Mouse (Mus musculus) testis, adult 2 months (tissue): ENCODE data around the gene Gm21904. TPM values are rescaled to one million over a fixed set of nuclear protein-coding genes. Genes with fewer than 3 reads are reported as not detected.
"Not testable (repeated sequence)": the region's sequence is repeated elsewhere in the genome, so short reads cannot be mapped to it uniquely, and the experiment has no call there.

Experiments used
- H3K27ac ChIP-seq: fragments of 200-500 bp; 2 replicates; pipeline ENCODE4 v1.5.1; 2012; ENCODE audit warnings: low read depth, low read length; ENCODE audit not compliant: control insufficient read depth, insufficient read depth
- H3K27me3 ChIP-seq: fragments of 200-500 bp; 2 replicates; pipeline ENCODE4 v1.6.1; 2012; ENCODE audit warnings: mild to moderate bottlenecking, low read length, moderate library complexity; ENCODE audit not compliant: control insufficient read depth, insufficient read depth
- H3K36me3 ChIP-seq: fragments of 200-500 bp; 2 replicates; pipeline ENCODE4 v1.6.1; 2012; ENCODE audit warnings: mild to moderate bottlenecking, low read length; ENCODE audit not compliant: control insufficient read depth, insufficient read depth
- H3K4me1 ChIP-seq: fragments of 200-500 bp; 2 replicates; pipeline ENCODE4 v1.6.1; 2012; ENCODE audit warnings: low read length; ENCODE audit not compliant: control insufficient read depth, insufficient read depth
- H3K4me3 ChIP-seq: fragments of 200-500 bp; 2 replicates; pipeline ENCODE4 v1.5.1; 2012; ENCODE audit warnings: low read depth, mild to moderate bottlenecking, low read length, moderate library complexity, mixed read lengths; ENCODE audit not compliant: control insufficient read depth
- polyA plus RNA-seq: library from polyadenylated mRNA; depleted of rRNA; stranded (reverse); fragments of >200 nt; gene quantifications from 2 replicates; pipeline ENCODE4 v1.2.3, GENCODE M21; 2012; rRNA removed

Gm21904 gene
- not detected in 2 replicates for polyA plus RNA-seq

DNA sequence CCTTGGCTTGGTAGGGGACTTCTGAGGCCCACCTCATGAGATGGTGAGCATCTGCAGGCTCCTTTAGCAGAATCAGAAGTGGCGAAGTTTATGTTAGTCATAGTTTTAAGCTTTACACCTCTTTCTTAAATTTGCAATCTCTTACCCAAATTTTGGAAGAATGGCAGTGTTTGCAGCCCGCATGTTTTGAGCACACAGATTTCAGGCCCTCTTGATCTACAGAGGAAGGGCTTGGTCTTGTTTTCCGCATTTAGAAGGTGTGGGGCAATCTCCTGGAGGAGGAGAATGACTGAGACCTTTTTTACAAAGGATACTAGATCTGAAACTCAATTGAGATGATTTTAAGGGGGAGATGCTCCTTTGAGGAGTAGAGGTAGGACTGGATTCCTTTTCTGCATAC is at the start of gene Gm21904:
Gene Gm21904 (minus strand): TSS at position 101 of the 400 bp plus-strand sequence.
- not testable (repeated sequence) for H3K27ac ChIP-seq, H3K27me3 ChIP-seq, H3K4me1 ChIP-seq, H3K4me3 ChIP-seq, H3K36me3 ChIP-seq

- H3K27ac ChIP-seq, H3K4me3 ChIP-seq, H3K4me1 ChIP-seq, H3K36me3 ChIP-seq, H3K27me3 ChIP-seq: not testable (repeated sequence)
Observed at GRCm38 (mm10) chrY:17874441-17874840, 28.4 kb upstream of the Gm21904 start, which contains the start of the genes Gm20772 and Gm20831. Gene Gm20772, plus strand, starts transcription at chrY:17874741. Gene Gm20831, plus strand, starts transcription at chrY:17874741.

Other genes with a start within 250 kb of the Gm21904 start
- gene Gm20772, start 28.5 kb upstream of the Gm21904 start, polyA plus RNA-seq: not detected in 2 replicates
- gene Gm20831, start 28.5 kb upstream of the Gm21904 start, polyA plus RNA-seq: 2.1 and 2.5 TPM in 2 replicates
- gene Srsy, start 91.1 kb upstream of the Gm21904 start, polyA plus RNA-seq: not detected in 2 replicates
- not detected in 2 replicates for gene Gm21764, start 215.5 kb upstream of the Gm21904 start, polyA plus RNA-seq
- gene Ssty1, start 242.8 kb upstream of the Gm21904 start, polyA plus RNA-seq: not detected in 2 replicates